Mouse (Mus musculus): ENCODE results near the gene Jdp2. TPM values are rescaled to one million over a fixed set of nuclear protein-coding genes. Genes with fewer than 3 reads are reported as not detected.

The Jdp2 gene
- polyA plus RNA-seq (2012; rRNA removed) (37.7 and 43.9 TPM in 2 replicates), polyA plus RNA-seq (2014; fragmentation: Nextera tagmentation; extraction: Ambion mirVana) (3.2 and 3.8 TPM in 2 replicates)

- Histone ChIP-seq H3K27me3 (ENCODE audit: control insufficient read depth, insufficient read depth, low read length) (no peaks in the 10 kb centered on the region), H3K9ac (ENCODE audit: low read depth, low read length, severe bottlenecking) (peak within 1 kb of the TSS; percentile 92), H3K4me3 (replicated peaks; ENCODE audit: low read length) (peak within 1 kb of the TSS; percentile 94), H3K4me2 (replicated peaks; ENCODE audit: low read depth, low read length, severe bottlenecking) (peak within 1 kb of the TSS; percentile 82), H3K27ac (replicated peaks; ENCODE audit: low read depth, low read length) (peak within 1 kb of the TSS; percentile 86), H3K9me3 (ENCODE audit: control insufficient read depth, low read length) (no peaks in the 10 kb centered on the region), H3K4me1 (ENCODE audit: control insufficient read depth, insufficient read depth, low read length) (peaks cover 29% of the 10 kb centered on the region), H3K36me3 (ENCODE audit: control insufficient read depth, insufficient read depth, low read length) (peaks cover 5% of the 10 kb centered on the region; the same call in 1 of the 2 replicates)
- peak; percentile 93 for ATAC-seq (ENCODE audit: low FRiP score, low read depth)
- WGBS = under 1% methylated on average over 56 of the region's 90 CpGs
- DNase-seq (ENCODE audit: low spot score) = peak; percentile 88
- TF ChIP-seq POLR2A (IDR thresholded peaks at IDR 0.05; ENCODE audit: borderline replicate concordance, extremely low read depth, insufficient read depth, insufficient read length) = 0 out of 2 replicates have a peak, but pooled peaks have one; percentile 29
Measured at GRCm38 (mm10) chr12:85598611-85599477, at the start of gene Jdp2. Jdp2 (plus strand) TSS chr12:85599027.

GRCm38 (mm10) chr12:85549661-85550060, 49.2 kb upstream of the Jdp2 start:
- no peak overlapping the region for H3K27ac ChIP-seq (replicated peaks; ENCODE audit: low read depth, low read length)
- no peaks in the 10 kb centered on the region for H3K27me3 ChIP-seq (ENCODE audit: control insufficient read depth, insufficient read depth, low read length)
- H3K9ac ChIP-seq (ENCODE audit: low read depth, low read length, severe bottlenecking) = no peak overlapping the region
- no peak overlapping the region for H3K4me3 ChIP-seq (replicated peaks; ENCODE audit: low read length)
- H3K4me2 ChIP-seq (replicated peaks; ENCODE audit: low read depth, low read length, severe bottlenecking) = no peak overlapping the region
- no peaks in the 10 kb centered on the region for H3K9me3 ChIP-seq (ENCODE audit: control insufficient read depth, low read length)
- ATAC-seq (ENCODE audit: low FRiP score, low read depth) (no peak), DNase-seq (ENCODE audit: low spot score) (no peak)
- WGBS = 87% methylated on average over 8 of the region's 8 CpGs
- no peak for TF ChIP-seq POLR2A (IDR thresholded peaks at IDR 0.05; ENCODE audit: borderline replicate concordance, extremely low read depth, insufficient read depth, insufficient read length)
- H3K4me1 ChIP-seq (ENCODE audit: control insufficient read depth, insufficient read depth, low read length) = peaks cover 32% of the 10 kb centered on the region
- no peaks in the 10 kb centered on the region for H3K36me3 ChIP-seq (ENCODE audit: control insufficient read depth, insufficient read depth, low read length)

GRCm38 (mm10) chr12:85550435-85550834, 48.4 kb upstream of the Jdp2 start:
- TF ChIP-seq POLR2A (IDR thresholded peaks at IDR 0.05; ENCODE audit: borderline replicate concordance, extremely low read depth, insufficient read depth, insufficient read length) = no peak
- H3K4me2 ChIP-seq (replicated peaks; ENCODE audit: low read depth, low read length, severe bottlenecking) = no peak overlapping the region
- H3K27ac ChIP-seq (replicated peaks; ENCODE audit: low read depth, low read length) = no peak overlapping the region
- WGBS = 91% methylated on average over 4 of the region's 4 CpGs
- no peaks in the 10 kb centered on the region for H3K36me3 ChIP-seq (ENCODE audit: control insufficient read depth, insufficient read depth, low read length)
- no peak overlapping the region for H3K4me3 ChIP-seq (replicated peaks; ENCODE audit: low read length)
- no peaks in the 10 kb centered on the region for H3K27me3 ChIP-seq (ENCODE audit: control insufficient read depth, insufficient read depth, low read length)
- ATAC-seq (ENCODE audit: low FRiP score, low read depth) (no peak), DNase-seq (ENCODE audit: low spot score) (no peak)
- peaks cover 30% of the 10 kb centered on the region for H3K4me1 ChIP-seq (ENCODE audit: control insufficient read depth, insufficient read depth, low read length)
- no peaks in the 10 kb centered on the region for H3K9me3 ChIP-seq (ENCODE audit: control insufficient read depth, low read length)
- no peak overlapping the region for H3K9ac ChIP-seq (ENCODE audit: low read depth, low read length, severe bottlenecking)

GRCm38 (mm10) chr12:85559299-85559698, 39.5 kb upstream of the Jdp2 start:
- no peak overlapping the region for H3K4me2 ChIP-seq (replicated peaks; ENCODE audit: low read depth, low read length, severe bottlenecking)
- DNase-seq (ENCODE audit: low spot score) (no peak), ATAC-seq (ENCODE audit: low FRiP score, low read depth) (no peak)
- WGBS = 80% methylated on average over 10 of the region's 10 CpGs
- no peaks in the 10 kb centered on the region for H3K27me3 ChIP-seq (ENCODE audit: control insufficient read depth, insufficient read depth, low read length)
- no peak overlapping the region for H3K27ac ChIP-seq (replicated peaks; ENCODE audit: low read depth, low read length)
- no peaks in the 10 kb centered on the region for H3K4me1 ChIP-seq (ENCODE audit: control insufficient read depth, insufficient read depth, low read length)
- no peak overlapping the region for H3K9ac ChIP-seq (ENCODE audit: low read depth, low read length, severe bottlenecking)
- H3K36me3 ChIP-seq (ENCODE audit: control insufficient read depth, insufficient read depth, low read length) = no peaks in the 10 kb centered on the region
- TF ChIP-seq POLR2A (IDR thresholded peaks at IDR 0.05; ENCODE audit: borderline replicate concordance, extremely low read depth, insufficient read depth, insufficient read length) = no peak
- no peaks in the 10 kb centered on the region; the same call in 1 of the 2 replicates for H3K9me3 ChIP-seq (ENCODE audit: control insufficient read depth, low read length)
- no peak overlapping the region for H3K4me3 ChIP-seq (replicated peaks; ENCODE audit: low read length)

- H3K9ac ChIP-seq (ENCODE audit: low read depth, low read length, severe bottlenecking) = no peak overlapping the region
- TF ChIP-seq POLR2A (IDR thresholded peaks at IDR 0.05; ENCODE audit: borderline replicate concordance, extremely low read depth, insufficient read depth, insufficient read length) = no peak
- H3K27ac ChIP-seq (replicated peaks; ENCODE audit: low read depth, low read length) = no peak overlapping the region
- no peak for ATAC-seq (ENCODE audit: low FRiP score, low read depth)
- no peaks in the 10 kb centered on the region for H3K36me3 ChIP-seq (ENCODE audit: control insufficient read depth, insufficient read depth, low read length)
- H3K9me3 ChIP-seq (ENCODE audit: control insufficient read depth, low read length) = no peaks in the 10 kb centered on the region; the same call in 1 of the 2 replicates
- no peaks in the 10 kb centered on the region for H3K27me3 ChIP-seq (ENCODE audit: control insufficient read depth, insufficient read depth, low read length)
- DNase-seq (ENCODE audit: low spot score) = no peak
- no peak overlapping the region for H3K4me3 ChIP-seq (replicated peaks; ENCODE audit: low read length)
- WGBS = 86% methylated on average over 2 of the region's 2 CpGs
- no peak overlapping the region for H3K4me2 ChIP-seq (replicated peaks; ENCODE audit: low read depth, low read length, severe bottlenecking)
- peaks cover 3% of the 10 kb centered on the region; the same call in 1 of the 2 replicates for H3K4me1 ChIP-seq (ENCODE audit: control insufficient read depth, insufficient read depth, low read length)
Measured at GRCm38 (mm10) chr12:85565441-85565840, 33.4 kb upstream of the Jdp2 start.
